Mouse (Mus musculus) small intestine, adult 2 months (tissue): Measurements from ENCODE around the gene 2210016L21Rik. TPM values are rescaled to one million over a fixed set of nuclear protein-coding genes. Genes with fewer than 3 reads are reported as not detected.

Experiments used
- H3K27ac ChIP-seq: fragments of 200-500 bp; 2 replicates; pipeline ENCODE4 v1.5.1; 2012; ENCODE audit warnings: low read depth, low read length, control low read depth, inconsistent platforms; ENCODE audit not compliant: insufficient read depth
- H3K27me3 ChIP-seq: fragments of 200-500 bp; 2 replicates; pipeline ENCODE4 v1.6.1; 2012; ENCODE audit warnings: mild to moderate bottlenecking, moderate library complexity, low read length, inconsistent platforms; ENCODE audit not compliant: control insufficient read depth, insufficient read depth
- H3K36me3 ChIP-seq: fragments of 200-500 bp; 2 replicates; pipeline ENCODE4 v1.6.1; 2012; ENCODE audit warnings: mild to moderate bottlenecking, low read length, control low read depth, inconsistent platforms; ENCODE audit not compliant: control insufficient read depth, insufficient read depth
- H3K4me1 ChIP-seq: fragments of 200-500 bp; 2 replicates; pipeline ENCODE4 v1.6.1; 2012; ENCODE audit warnings: low read length, inconsistent platforms, mixed read lengths; ENCODE audit not compliant: control insufficient read depth, insufficient read depth, insufficient read length
- H3K4me3 ChIP-seq: fragments of 200-500 bp; 2 replicates; pipeline ENCODE4 v1.5.1; 2012; ENCODE audit warnings: low read depth, mild to moderate bottlenecking, control low read depth, inconsistent platforms, low read length, moderate library complexity
- CTCF ChIP-seq: fragments of 200-500 bp; IDR thresholded peaks from 2 replicates; pipeline ENCODE4 v1.5.1; 2012; ENCODE audit warnings: low read depth, mild to moderate bottlenecking, control low read depth, inconsistent platforms, low read length, moderate library complexity, mixed read lengths; ENCODE audit not compliant: insufficient replicate concordance, insufficient read length; ENCODE audit errors: extremely low read depth
- POLR2A ChIP-seq: fragments of 200-500 bp; IDR thresholded peaks from 2 replicates; pipeline ENCODE4 v1.6.1; 2012; ENCODE audit warnings: low read depth, mild to moderate bottlenecking, control low read depth, inconsistent platforms, low read length, moderate library complexity
- WGBS: fragments of 180-500 bp; shearing (Covaris S2); methylation state at CpG from one replicate; pipeline ENCODE4 v1.1.7; 2018; 5-methylcytosine and 5-hydroxymethylcytosine counted together
- polyA plus RNA-seq: library from polyadenylated mRNA; depleted of rRNA; stranded (reverse); fragments of >200 nt; gene quantifications from 2 replicates; pipeline ENCODE4 v1.2.3, GENCODE M21; 2012; rRNA removed

Gene 2210016L21Rik
- polyA plus RNA-seq, 1 experiment: 13.6 TPM

DNA sequence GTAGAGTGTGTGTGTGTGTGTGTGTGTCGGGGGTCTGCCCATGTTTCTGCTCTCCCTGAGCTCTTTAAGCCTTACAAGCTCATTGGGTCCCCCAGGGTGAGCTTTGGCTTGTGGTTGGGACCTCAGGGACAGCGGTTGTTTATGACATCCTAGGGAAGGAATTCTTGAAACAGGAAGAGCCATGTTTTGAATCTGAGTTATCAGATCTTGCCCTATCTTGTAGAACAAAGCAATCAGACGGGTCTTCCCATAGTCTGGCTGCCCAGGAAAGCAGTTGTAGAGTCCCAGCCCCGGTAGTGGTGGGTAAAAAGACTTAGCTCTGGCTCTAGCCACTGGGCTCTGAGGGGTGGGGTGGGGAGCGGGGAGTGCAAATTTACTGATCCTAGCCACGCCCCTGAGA lies 55.4 kb downstream of the 2210016L21Rik start:
- WGBS: 71% methylated on average over 6 of the region's 6 CpGs
- Histone ChIP-seq H3K27me3 (no peaks in the 10 kb centered on the region), H3K27ac (no peak overlapping the region), H3K4me1 (no peaks in the 10 kb centered on the region; the same call in none of the 2 replicates), H3K36me3 (no peaks in the 10 kb centered on the region), H3K4me3 (no peak overlapping the region)
- TF ChIP-seq POLR2A: no peak
- TF ChIP-seq CTCF: no peak

Other genes with a start within 250 kb of the 2210016L21Rik start
- gene Tchp, start 234.4 kb upstream of the 2210016L21Rik start, polyA plus RNA-seq: 2.8 and 4.4 TPM in 2 replicates
- gene Ankrd13a, start 167.5 kb upstream of the 2210016L21Rik start, polyA plus RNA-seq: 53.0 and 110 TPM in 2 replicates
- gene Git2, start 166.6 kb upstream of the 2210016L21Rik start, polyA plus RNA-seq: 16.4 and 25.1 TPM in 2 replicates
- gene 1500011B03Rik, start 118.7 kb upstream of the 2210016L21Rik start, polyA plus RNA-seq: 9.3 and 11.0 TPM in 2 replicates
- gene 4930519G04Rik, start 88.5 kb upstream of the 2210016L21Rik start, polyA plus RNA-seq: not detected in 2 replicates
- 0.05 TPM in 1 of 2 replicates, not detected in the other for gene Gm9936, start 83.5 kb upstream of the 2210016L21Rik start, polyA plus RNA-seq
- gene Oasl2, start 45.2 kb upstream of the 2210016L21Rik start, polyA plus RNA-seq: 7.2 and 53.4 TPM in 2 replicates
- 88.2 and 139 TPM in 2 replicates for gene Oasl1, start 18.9 kb upstream of the 2210016L21Rik start, polyA plus RNA-seq
- gene Hnf1a, start 28.9 kb downstream of the 2210016L21Rik start, polyA plus RNA-seq: 24.1 and 46.9 TPM in 2 replicates
- 36.9 and 101 TPM in 2 replicates for gene Sppl3, start 69.0 kb downstream of the 2210016L21Rik start, polyA plus RNA-seq
- not detected in 2 replicates for gene Gm10401, start 156.1 kb downstream of the 2210016L21Rik start, polyA plus RNA-seq
- gene Acads, start 177.2 kb downstream of the 2210016L21Rik start, polyA plus RNA-seq: 63.3 and 95.9 TPM in 2 replicates
- 16.9 and 26.5 TPM in 2 replicates for gene Unc119b, start 192.8 kb downstream of the 2210016L21Rik start, polyA plus RNA-seq
- gene Mlec, start 216.0 kb downstream of the 2210016L21Rik start, polyA plus RNA-seq: 56.0 and 78.3 TPM in 2 replicates